Mouse (Mus musculus): ENCODE results near the gene Aars. TPM values are rescaled to one million over a fixed set of nuclear protein-coding genes. Genes with fewer than 3 reads are reported as not detected.
A peak's percentile ranks its signal among the peaks of the same experiment; 100 is the strongest.
"Not testable (repeated sequence)": the region's sequence is repeated elsewhere in the genome, so short reads cannot be mapped to it uniquely, and the experiment has no call there.

Gene Aars
- 79.7 and 89.6 TPM in 2 replicates for polyA plus RNA-seq (2014; fragmentation: Nextera tagmentation; extraction: Ambion mirVana)

DNA sequence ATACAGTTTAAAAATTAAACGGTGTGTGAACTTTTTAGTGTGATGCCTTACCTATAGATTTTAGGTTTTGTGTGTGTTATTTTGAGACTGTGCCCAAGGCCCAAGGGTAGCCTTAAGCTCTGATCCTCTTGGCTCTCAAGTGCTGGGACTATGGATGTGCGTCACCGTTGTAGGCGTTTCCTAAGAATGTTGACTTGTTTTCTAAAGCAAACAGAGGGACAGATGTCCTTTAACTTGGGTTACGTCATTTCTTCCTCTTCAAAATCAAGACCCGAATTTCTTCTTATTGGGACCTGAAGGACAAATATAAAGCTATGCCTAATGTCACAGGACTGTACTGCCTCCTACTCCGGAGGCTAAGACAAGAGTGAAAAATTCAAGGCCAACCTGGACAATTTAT, at the start of gene Aars:
Aars (plus strand) TSS at position 229 of the 400 bp plus-strand sequence.
- H3K4me3 ChIP-seq (ENCODE audit: low read depth, low read length) = peak within 1 kb of the TSS; percentile 69
- H3K27me3 ChIP-seq (ENCODE audit: control insufficient read depth, insufficient read depth, low read length) = no peaks in the 10 kb centered on the region
- WGBS = 94% methylated on average over 7 of the region's 7 CpGs
- no peak for ATAC-seq (ENCODE audit: insufficient read depth, low FRiP score, low TSS enrichment)
- no peaks in the 10 kb centered on the region for H3K9me3 ChIP-seq (ENCODE audit: control insufficient read depth, low read length)
- peaks cover 11% of the 10 kb centered on the region for H3K4me1 ChIP-seq (ENCODE audit: control insufficient read depth, insufficient read depth, low read length)
- H3K4me2 ChIP-seq (ENCODE audit: low read depth) = peak within 1 kb of the TSS; percentile 71
- peak within 1 kb of the TSS; percentile 74 for H3K9ac ChIP-seq (ENCODE audit: low read length)
- H3K27ac ChIP-seq (ENCODE audit: low read depth, low read length) = peak within 1 kb of the TSS; percentile 72
- DNase-seq (ENCODE audit: low spot score) = no peak
- H3K36me3 ChIP-seq (ENCODE audit: control insufficient read depth, insufficient read depth, low read length) = 0 out of 2 replicates have a peak, but pooled peaks cover 3% of the 10 kb centered on the region

DNA sequence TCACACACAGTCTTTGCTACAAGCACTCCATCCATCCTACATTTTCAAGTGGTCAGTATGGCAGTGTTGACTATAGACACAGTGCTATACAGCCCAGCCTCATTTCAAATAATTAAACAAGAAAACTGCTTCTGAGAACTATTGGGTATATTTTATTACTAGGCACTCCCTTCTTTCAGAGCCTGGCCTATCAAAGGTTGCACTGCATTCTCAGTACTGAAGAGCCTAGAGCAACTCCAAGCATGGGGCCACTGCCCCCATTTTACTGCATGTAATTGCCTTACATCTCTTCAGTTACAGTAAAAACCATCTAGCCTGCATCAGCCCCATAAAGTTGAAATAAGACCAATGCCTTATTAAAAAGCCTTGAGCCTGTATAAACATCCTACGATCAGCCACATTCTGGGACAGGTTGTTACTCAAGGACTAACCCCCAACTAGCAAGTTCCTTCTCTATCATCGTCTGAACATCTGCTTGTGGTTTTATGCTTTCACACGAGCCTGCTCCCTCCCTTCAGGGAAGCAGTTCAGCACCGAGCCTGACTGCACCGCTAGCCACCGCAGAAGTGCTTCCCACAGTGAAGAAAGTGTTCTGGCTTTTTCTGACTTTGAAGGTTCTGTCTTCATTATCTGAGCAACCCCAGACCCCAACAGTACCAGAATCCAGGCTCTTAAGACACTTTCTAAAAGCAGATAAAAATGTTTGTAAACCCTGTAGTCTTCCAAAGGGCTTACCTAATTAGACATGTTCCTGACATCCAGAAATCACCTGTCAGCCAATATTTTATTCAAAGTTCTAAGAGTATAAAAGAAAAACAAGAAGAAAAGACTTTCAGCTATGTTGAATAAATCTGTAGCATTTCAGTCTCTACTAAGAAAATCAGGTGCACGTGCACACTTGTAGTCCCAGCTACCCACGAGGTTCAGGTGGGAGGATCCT, 44.9 kb upstream of the Aars start:
- H3K4me3 ChIP-seq (ENCODE audit: low read depth, low read length) = no peak overlapping the region
- ATAC-seq (ENCODE audit: insufficient read depth, low FRiP score, low TSS enrichment) (no peak), DNase-seq (ENCODE audit: low spot score) (no peak)
- peaks cover 21% of the 10 kb centered on the region for H3K36me3 ChIP-seq (ENCODE audit: control insufficient read depth, insufficient read depth, low read length)
- no peak overlapping the region for H3K4me2 ChIP-seq (ENCODE audit: low read depth)
- H3K4me1 ChIP-seq (ENCODE audit: control insufficient read depth, insufficient read depth, low read length) = no peaks in the 10 kb centered on the region
- WGBS = 88% methylated on average over 8 of the region's 8 CpGs
- no peak overlapping the region for H3K9ac ChIP-seq (ENCODE audit: low read length)
- no peaks in the 10 kb centered on the region for H3K27me3 ChIP-seq (ENCODE audit: control insufficient read depth, insufficient read depth, low read length)
- H3K27ac ChIP-seq (ENCODE audit: low read depth, low read length) = no peak overlapping the region
- H3K9me3 ChIP-seq (ENCODE audit: control insufficient read depth, low read length) = no peaks in the 10 kb centered on the region

DNA sequence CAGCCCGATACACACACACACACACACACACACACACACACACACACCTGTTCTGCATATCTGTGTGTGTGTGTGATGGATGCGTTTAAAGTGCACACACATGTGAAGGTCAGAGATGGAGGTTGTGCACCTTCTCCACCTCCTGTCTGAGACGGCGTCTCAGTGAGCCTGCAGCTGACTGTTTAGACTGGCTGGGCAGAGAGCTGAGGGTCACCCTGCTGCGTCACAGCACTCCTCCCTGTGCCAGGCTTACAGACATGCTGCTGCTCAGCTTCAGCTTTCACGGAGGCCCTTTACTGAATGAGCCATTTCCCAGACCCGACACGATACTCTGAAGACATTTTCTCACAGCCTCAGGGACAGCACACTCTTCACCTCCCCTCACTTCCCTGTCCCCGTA, 42.9 kb upstream of the Aars start:
- H3K4me3 ChIP-seq (ENCODE audit: low read depth, low read length) = no peak overlapping the region
- no peaks in the 10 kb centered on the region for H3K4me1 ChIP-seq (ENCODE audit: control insufficient read depth, insufficient read depth, low read length)
- peaks cover 14% of the 10 kb centered on the region for H3K36me3 ChIP-seq (ENCODE audit: control insufficient read depth, insufficient read depth, low read length)
- ATAC-seq (ENCODE audit: insufficient read depth, low FRiP score, low TSS enrichment) (no peak), DNase-seq (ENCODE audit: low spot score) (no peak)
- H3K9me3 ChIP-seq (ENCODE audit: control insufficient read depth, low read length) = no peaks in the 10 kb centered on the region
- no peak overlapping the region for H3K4me2 ChIP-seq (ENCODE audit: low read depth)
- H3K27me3 ChIP-seq (ENCODE audit: control insufficient read depth, insufficient read depth, low read length) = no peaks in the 10 kb centered on the region
- 90% methylated on average over 9 of the region's 9 CpGs for WGBS
- H3K27ac ChIP-seq (ENCODE audit: low read depth, low read length) = no peak overlapping the region
- H3K9ac ChIP-seq (ENCODE audit: low read length) = no peak overlapping the region

DNA sequence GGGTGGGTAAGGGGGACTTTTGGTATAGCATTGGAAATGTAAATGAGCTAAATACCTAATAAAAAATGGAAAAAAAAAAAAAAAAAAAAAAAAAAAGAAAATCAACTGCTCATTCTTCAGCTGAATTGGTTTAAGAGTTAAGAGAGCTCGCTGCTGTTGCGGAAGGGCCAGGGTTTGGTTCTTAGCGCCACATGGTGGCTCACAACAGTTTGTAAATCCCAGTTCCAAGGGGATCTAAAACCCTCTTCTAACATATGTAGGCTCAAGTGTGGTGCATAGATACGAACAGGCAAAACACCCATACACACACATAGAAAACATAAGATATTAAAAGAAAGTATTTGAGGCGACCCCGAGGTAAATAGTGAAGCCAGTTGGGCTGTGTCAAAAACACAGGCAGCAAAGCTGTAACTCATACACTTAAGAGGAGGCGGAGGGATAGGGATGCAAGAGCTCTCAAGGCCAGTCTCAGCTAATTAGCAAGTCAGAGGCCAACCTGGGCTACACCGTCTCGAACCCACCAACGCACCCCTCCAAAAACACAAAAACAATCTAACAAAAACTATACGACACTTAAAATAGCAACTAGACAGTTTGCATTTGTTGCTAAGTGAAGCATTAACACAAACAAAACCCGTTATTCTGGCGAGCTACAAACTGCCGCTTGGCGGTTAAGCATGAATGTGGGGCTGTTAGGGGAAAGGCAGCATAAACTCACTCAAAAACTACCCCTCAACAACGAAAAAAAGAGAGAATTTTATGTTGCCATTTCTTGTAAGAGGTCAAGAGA, 36.1 kb upstream of the Aars start:
- H3K4me1 ChIP-seq (ENCODE audit: control insufficient read depth, insufficient read depth, low read length) = peaks cover 5% of the 10 kb centered on the region
- peak overlapping the region; percentile 87 for H3K4me3 ChIP-seq (ENCODE audit: low read depth, low read length)
- no peaks in the 10 kb centered on the region; the same call in 1 of the 2 replicates for H3K36me3 ChIP-seq (ENCODE audit: control insufficient read depth, insufficient read depth, low read length)
- no peak overlapping the region for H3K27ac ChIP-seq (ENCODE audit: low read depth, low read length)
- H3K9ac ChIP-seq (ENCODE audit: low read length) = peak overlapping the region; percentile 74
- 37% methylated on average over 16 of the region's 16 CpGs for WGBS
- H3K9me3 ChIP-seq (ENCODE audit: control insufficient read depth, low read length) = no peaks in the 10 kb centered on the region
- no peaks in the 10 kb centered on the region for H3K27me3 ChIP-seq (ENCODE audit: control insufficient read depth, insufficient read depth, low read length)
- no peak for DNase-seq (ENCODE audit: low spot score)
- peak overlapping the region; percentile 79 for H3K4me2 ChIP-seq (ENCODE audit: low read depth)
- ATAC-seq (ENCODE audit: insufficient read depth, low FRiP score, low TSS enrichment) = no peak

DNA sequence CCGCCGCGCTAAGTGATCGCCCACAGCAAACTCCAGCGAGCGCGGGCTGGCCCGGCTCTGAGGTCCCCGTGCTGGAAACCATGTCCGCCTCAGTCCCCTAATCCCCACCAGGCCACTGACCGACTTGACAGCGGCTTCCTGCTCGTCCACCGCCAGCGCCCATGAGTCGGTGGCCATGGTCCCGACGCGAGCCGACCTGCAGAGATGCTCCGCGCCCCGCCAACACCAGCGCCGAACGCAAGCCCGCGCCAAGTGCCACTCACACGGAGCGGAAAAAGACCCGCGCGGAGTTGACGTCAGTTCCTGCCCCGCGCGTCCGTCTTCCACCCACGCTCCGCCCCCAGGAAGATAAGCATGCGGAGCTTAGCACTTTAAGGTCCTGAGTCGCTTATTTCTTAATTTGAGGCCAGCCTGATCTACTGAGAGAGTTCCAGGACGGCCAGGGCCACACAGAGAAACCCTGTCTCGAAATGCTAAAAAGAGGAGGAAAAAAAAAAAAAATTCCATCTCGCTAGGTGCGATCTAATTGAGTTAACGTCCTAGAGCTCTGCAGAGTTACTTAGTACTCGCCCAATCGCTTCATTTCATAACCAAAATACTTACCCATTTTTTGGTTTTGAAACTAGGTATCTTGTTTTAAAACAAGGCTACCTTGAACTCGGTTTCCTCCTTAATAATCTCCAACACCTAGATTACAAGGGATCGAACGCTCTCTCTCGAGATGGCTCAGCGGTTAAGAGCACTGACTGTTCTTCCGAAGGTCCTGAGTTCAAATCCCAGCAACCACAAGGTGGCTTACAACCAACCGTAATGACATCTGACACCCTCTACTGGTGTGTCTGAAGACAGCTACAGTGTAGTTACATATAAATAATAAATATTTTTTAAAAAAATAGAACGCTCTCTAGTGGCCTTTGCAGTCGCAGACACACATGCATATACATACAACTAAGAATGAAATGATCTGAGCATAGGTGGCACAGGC, 35.1 kb upstream of the Aars start, which contains the start of gene Ddx19a:
Ddx19a (minus strand) TSS at position 254 of the 985 bp plus-strand sequence.
- Histone ChIP-seq H3K4me1 (ENCODE audit: control insufficient read depth, insufficient read depth, low read length) (peaks cover 5% of the 10 kb centered on the region), H3K9ac (ENCODE audit: low read length) (peak within 1 kb of the TSS; percentile 74), H3K27ac (ENCODE audit: low read depth, low read length) (0 out of 2 replicates have a peak within 1 kb of the TSS, but pooled peaks have one; percentile 53), H3K4me3 (ENCODE audit: low read depth, low read length) (peak within 1 kb of the TSS; percentile 87), H3K27me3 (ENCODE audit: control insufficient read depth, insufficient read depth, low read length) (no peaks in the 10 kb centered on the region), H3K4me2 (ENCODE audit: low read depth) (peak within 1 kb of the TSS; percentile 79), H3K36me3 (ENCODE audit: control insufficient read depth, insufficient read depth, low read length) (no peaks in the 10 kb centered on the region), H3K9me3 (ENCODE audit: control insufficient read depth, low read length) (no peaks in the 10 kb centered on the region)
- DNase-seq (ENCODE audit: low spot score) (peak; percentile 91), ATAC-seq (ENCODE audit: insufficient read depth, low FRiP score, low TSS enrichment) (peak; percentile 92)
- 3% methylated on average over 58 of the region's 58 CpGs for WGBS

DNA sequence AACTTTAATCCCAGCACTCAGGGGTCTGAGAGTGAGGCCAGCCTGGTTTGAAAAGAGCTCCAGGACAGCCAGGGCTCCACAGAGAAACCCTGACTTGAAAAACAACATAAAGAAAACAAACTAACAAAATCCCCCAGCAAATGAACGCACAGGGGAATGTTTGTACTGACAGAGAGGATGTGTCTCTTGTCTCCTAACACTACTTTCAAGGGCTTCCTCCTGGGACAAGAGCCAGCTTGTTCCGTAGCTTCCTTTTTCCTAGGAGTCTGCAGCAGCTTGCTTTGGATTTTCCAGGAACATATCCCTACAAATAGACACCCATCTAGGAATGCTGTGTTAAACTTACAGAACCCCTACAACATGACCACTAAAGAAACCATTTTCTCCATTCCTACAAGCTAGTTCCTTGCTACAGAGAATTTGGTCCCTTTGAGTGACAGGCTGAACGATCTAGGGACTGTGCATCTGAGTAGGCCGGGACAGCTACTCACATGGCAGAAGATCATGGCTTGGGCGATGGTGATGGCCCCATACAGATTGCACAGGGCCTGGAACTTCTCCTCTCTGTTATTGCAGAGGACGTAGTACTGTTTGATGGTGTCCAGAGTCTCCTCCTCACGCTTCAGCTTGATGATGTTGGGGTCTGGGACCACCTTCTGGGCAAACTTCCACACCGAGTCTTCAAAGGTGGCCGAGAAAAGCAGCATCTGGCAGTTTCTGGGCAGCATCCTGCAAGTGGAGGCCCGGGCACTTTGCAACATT, 22.5 kb upstream of the Aars start:
- DNase-seq (ENCODE audit: low spot score); H3K9me3 ChIP-seq (ENCODE audit: control insufficient read depth, low read length); H3K4me1 ChIP-seq (ENCODE audit: control insufficient read depth, insufficient read depth, low read length); H3K4me2 ChIP-seq (ENCODE audit: low read depth); H3K27ac ChIP-seq (ENCODE audit: low read depth, low read length); H3K36me3 ChIP-seq (ENCODE audit: control insufficient read depth, insufficient read depth, low read length); ATAC-seq (ENCODE audit: insufficient read depth, low FRiP score, low TSS enrichment); H3K27me3 ChIP-seq (ENCODE audit: control insufficient read depth, insufficient read depth, low read length); H3K4me3 ChIP-seq (ENCODE audit: low read depth, low read length); H3K9ac ChIP-seq (ENCODE audit: low read length): not testable (repeated sequence)
- 91% methylated on average over 8 of the region's 10 CpGs for WGBS

DNA sequence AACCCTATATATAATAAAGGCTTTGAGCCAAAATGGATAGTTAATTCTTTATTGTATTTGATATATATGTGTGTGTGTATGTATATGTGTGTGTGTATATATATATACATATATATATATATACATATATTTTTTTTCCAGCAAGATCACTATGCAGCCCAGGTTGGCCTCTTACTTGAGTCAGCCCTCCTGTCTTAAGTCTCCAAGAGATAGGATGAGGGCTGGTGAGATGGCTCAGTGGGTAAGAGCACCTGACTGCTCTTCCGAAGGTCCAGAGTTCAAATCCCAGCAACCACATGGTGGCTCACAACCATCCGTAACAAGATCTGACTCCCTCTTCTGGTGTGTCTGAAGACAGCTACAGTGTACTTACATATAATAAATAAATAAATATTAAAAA, 6.3 kb upstream of the Aars start:
- not testable (repeated sequence) for H3K36me3 ChIP-seq (ENCODE audit: control insufficient read depth, insufficient read depth, low read length); H3K4me1 ChIP-seq (ENCODE audit: control insufficient read depth, insufficient read depth, low read length); H3K9me3 ChIP-seq (ENCODE audit: control insufficient read depth, low read length); ATAC-seq (ENCODE audit: insufficient read depth, low FRiP score, low TSS enrichment); H3K4me2 ChIP-seq (ENCODE audit: low read depth); DNase-seq (ENCODE audit: low spot score); H3K4me3 ChIP-seq (ENCODE audit: low read depth, low read length); H3K9ac ChIP-seq (ENCODE audit: low read length); H3K27me3 ChIP-seq (ENCODE audit: control insufficient read depth, insufficient read depth, low read length); H3K27ac ChIP-seq (ENCODE audit: low read depth, low read length)
- WGBS = 92% methylated on average over 1 of the region's 2 CpGs

All from neural tube, embryonic 11.5 days (tissue).